Mouse (Mus musculus) heart, embryonic 10.5 days (tissue): Measurements from ENCODE around the gene Golt1b. TPM values are rescaled to one million over a fixed set of nuclear protein-coding genes. Genes with fewer than 3 reads are reported as not detected.
A peak's percentile ranks its signal among the peaks of the same experiment; 100 is the strongest.

ENCODE experiments used
- DNase-seq: peaks from one replicate; pipeline ENCODE4 v3.0.0-alpha.2; 2017; ENCODE audit warnings: low spot score
- H3K27ac ChIP-seq: fragments of 300-500 bp; sonication (generic); 2 replicates; pipeline ENCODE4 v1.5.1; 2016; ENCODE audit warnings: mild to moderate bottlenecking
- H3K27me3 ChIP-seq: fragments of 300-500 bp; sonication (generic); 2 replicates; pipeline ENCODE4 v1.6.1; 2016; ENCODE audit warnings: mild to moderate bottlenecking; ENCODE audit not compliant: poor library complexity, insufficient read depth, severe bottlenecking
- H3K36me3 ChIP-seq: fragments of 300-500 bp; sonication (generic); 2 replicates; pipeline ENCODE4 v1.6.1; 2016; ENCODE audit warnings: mild to moderate bottlenecking, moderate library complexity
- H3K4me1 ChIP-seq: fragments of 300-500 bp; sonication (generic); 2 replicates; pipeline ENCODE4 v1.6.1; 2016; ENCODE audit warnings: mild to moderate bottlenecking
- H3K4me3 ChIP-seq: fragments of 300-500 bp; sonication (generic); 2 replicates; pipeline ENCODE4 v1.5.1; 2016; ENCODE audit warnings: mild to moderate bottlenecking, moderate library complexity
- H3K9me3 ChIP-seq: fragments of 300-500 bp; sonication (generic); 2 replicates; pipeline ENCODE4 v1.6.1; 2016; ENCODE audit warnings: mild to moderate bottlenecking, moderate library complexity
- WGBS: fragments of 180-500 bp; shearing (Covaris S2); methylation state at CpG from one replicate; pipeline ENCODE4 v1.1.7; 2016; 5-methylcytosine and 5-hydroxymethylcytosine counted together
- polyA plus RNA-seq: library from polyadenylated mRNA; unstranded; fragments of >200 nt; fragmentation: Nextera tagmentation; extraction: Ambion mirVana; gene quantifications from 2 replicates; pipeline ENCODE4 v1.2.1, GENCODE M21; 2016

Gene Golt1b
- polyA plus RNA-seq, 1 experiment from 2014 or later = 102 TPM

DNA sequence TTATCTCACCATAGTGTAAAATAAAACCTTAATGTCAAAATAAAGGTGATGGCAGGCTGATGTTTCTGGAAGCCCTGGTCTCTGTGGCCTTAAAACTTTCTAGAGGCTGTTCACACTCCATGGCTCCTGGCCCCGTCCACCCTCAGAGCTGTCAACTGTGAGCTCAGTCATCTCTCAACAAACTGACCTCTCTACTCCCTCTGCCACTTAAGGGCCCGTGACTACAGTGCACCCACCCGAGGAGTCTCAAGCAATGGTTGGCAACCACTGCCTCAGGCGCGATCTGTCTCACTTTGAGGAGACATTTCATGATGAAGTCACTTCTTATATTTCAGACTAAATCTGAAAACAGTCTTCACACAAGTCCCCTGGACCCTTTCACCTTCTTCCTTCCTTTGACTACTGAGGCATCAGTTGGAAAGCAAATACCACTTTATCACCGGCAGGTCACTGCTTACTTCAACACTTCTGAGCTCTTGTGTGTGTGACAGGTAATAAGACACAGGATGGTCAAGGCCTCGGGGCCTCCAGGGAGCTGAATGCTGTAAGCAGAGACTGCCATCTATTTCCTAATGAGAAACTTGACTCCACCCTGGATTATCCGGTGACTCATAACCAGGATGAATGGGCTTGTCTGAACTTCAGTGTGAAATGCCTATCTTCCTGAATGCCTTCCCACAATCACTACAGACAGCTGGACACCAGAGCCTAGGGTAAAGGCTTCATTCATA lies 21.1 kb upstream of the Golt1b start:
- Histone ChIP-seq H3K9me3 (no peaks in the 10 kb centered on the region), H3K4me3 (no peak overlapping the region), H3K27ac (no peak overlapping the region), H3K36me3 (peaks cover 64% of the 10 kb centered on the region), H3K4me1 (no peaks in the 10 kb centered on the region), H3K27me3 (no peaks in the 10 kb centered on the region)
- no peak for DNase-seq
- WGBS = 81% methylated on average over 8 of the region's 8 CpGs

DNA sequence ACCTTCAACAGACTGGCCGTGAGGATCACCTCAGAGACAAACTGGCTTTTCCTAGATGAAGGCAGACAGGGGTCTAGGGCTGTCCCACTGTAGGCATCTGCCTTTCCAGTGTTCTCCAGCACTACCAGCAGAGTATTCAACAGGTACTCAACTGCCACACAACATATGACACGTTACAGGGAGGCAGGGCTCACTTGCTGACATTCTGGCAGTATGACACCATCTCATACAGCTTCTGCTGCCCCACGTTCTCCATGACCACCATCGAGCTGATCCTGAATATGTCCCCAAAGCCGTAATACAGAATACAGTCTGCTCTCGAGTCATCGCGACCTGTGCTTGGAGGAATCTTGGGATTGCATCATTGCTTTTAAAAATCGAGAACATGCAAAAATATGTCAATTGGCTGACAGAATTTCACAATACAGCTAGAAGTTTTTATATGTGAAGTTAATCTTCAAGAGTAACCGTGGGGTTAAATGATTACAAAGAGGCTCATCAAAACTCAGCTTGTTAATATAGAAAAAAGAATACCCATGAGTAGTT lies 20.5 kb upstream of the Golt1b start:
- Histone ChIP-seq H3K27ac (no peak overlapping the region), H3K4me1 (no peaks in the 10 kb centered on the region), H3K27me3 (no peaks in the 10 kb centered on the region), H3K4me3 (no peak overlapping the region), H3K36me3 (peaks cover 61% of the 10 kb centered on the region), H3K9me3 (no peaks in the 10 kb centered on the region)
- WGBS = 90% methylated on average over 10 of the region's 10 CpGs
- no peak for DNase-seq

DNA sequence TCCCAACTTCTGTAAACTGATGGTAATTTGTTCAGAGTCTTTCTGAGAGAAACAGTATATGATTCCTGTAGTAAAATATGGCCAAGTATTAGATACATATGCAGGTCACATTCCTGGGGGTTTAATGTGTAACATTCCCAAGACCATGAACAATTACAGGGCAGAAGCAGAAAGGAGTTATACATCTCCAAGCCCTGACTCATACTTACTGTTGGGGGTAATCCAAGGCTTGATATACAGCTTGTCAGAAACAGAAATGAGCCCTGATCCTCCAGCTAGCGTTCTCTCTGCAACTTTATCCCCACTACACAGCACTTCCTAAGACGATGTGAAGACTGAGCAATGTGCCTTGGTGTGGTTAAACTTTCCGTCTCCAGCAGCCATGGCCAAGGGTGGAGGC lies 19.5 kb upstream of the Golt1b start:
- H3K36me3 ChIP-seq = peaks cover 62% of the 10 kb centered on the region
- no peaks in the 10 kb centered on the region for H3K9me3 ChIP-seq
- H3K27me3 ChIP-seq = no peaks in the 10 kb centered on the region
- H3K27ac ChIP-seq = no peak overlapping the region
- H3K4me1 ChIP-seq = no peaks in the 10 kb centered on the region
- 93% methylated on average over 3 of the region's 3 CpGs for WGBS
- H3K4me3 ChIP-seq = no peak overlapping the region
- no peak for DNase-seq

DNA sequence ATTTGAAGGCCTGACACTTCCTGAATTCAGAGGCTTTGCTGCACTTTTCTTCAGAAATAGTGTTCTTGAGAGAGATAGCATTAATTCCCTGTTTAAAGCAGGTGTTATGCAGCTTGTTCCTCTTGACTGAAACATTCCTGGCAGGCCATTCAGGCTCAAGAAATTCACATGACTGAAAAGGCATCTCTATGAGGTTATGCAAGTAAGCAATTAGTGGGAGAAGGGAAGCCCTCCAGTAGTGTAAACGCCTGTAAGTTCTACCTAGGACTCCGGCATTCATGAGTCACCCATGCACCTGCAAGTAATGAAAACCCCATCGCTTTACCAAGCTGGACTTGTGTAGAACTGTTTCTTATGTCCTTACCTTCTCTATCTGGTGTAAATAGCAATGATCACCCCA lies 17.5 kb upstream of the Golt1b start:
- Histone ChIP-seq H3K36me3 (peaks cover 66% of the 10 kb centered on the region), H3K4me1 (no peaks in the 10 kb centered on the region), H3K27me3 (no peaks in the 10 kb centered on the region), H3K27ac (no peak overlapping the region), H3K9me3 (no peaks in the 10 kb centered on the region), H3K4me3 (no peak overlapping the region)
- no peak for DNase-seq
- 87% methylated on average over 3 of the region's 3 CpGs for WGBS

DNA sequence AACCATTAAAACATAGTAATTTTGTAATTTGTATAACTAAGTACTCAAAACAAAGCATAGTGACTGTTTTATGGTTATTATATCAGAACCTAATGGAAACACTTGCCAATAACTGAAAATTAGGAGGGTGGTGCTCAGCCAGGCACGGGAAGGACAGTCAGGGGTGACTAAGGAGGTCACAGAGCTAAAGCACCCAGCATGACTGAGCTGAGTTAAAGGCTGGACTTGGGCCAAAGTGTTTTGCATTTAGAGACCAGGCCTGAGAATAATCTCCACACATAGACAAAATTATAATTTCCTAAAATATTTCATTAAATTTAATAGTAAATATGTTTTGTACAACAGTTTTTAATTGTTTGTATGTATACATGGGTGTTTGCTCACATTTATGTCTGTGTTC lies 9.9 kb upstream of the Golt1b start:
- Histone ChIP-seq H3K36me3 (peaks cover 43% of the 10 kb centered on the region), H3K4me1 (no peaks in the 10 kb centered on the region), H3K9me3 (no peaks in the 10 kb centered on the region), H3K27me3 (no peaks in the 10 kb centered on the region), H3K4me3 (no peak overlapping the region), H3K27ac (no peak overlapping the region)
- DNase-seq = no peak
- 85% methylated on average over 1 of the region's 1 CpGs for WGBS

DNA sequence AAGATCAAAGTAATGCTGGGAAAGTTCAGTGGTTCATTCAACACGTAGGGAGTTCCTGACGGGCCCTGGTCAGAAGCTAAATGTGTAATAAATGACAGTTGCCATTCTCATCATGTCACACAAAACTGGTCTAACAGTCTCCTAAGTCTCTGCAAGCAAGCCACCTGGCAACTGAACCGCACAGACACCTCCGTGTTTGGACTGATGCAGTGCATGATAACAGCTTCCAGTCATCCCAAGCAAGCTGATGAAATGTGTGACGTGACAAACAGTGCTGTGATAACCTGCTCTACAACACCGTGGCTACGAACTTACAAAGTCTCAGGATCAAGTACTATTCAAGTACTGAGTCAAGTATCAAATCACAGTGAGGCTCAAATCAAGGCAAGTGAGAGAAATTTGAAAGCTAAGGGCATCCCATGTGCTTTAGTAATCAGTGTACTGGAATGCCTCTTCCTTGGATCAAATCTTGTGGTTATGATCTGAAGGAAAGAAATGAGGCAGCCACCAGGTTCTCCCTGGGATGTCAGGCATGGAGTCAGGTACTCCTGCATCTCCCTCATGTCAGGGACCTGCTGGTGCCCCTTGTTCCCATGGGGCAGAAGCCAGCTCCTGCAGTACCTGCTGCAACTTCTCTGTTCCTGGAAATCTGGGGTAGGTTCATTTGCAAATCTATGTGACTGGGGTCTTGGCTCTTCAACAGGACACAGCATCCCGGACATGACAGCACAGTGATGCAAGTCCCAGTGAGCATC lies 8.3 kb upstream of the Golt1b start:
- H3K36me3 ChIP-seq = peaks cover 29% of the 10 kb centered on the region
- no peaks in the 10 kb centered on the region for H3K27me3 ChIP-seq
- no peak overlapping the region for H3K4me3 ChIP-seq
- H3K27ac ChIP-seq = no peak overlapping the region
- no peaks in the 10 kb centered on the region for H3K4me1 ChIP-seq
- WGBS = 84% methylated on average over 8 of the region's 8 CpGs
- DNase-seq = no peak
- no peaks in the 10 kb centered on the region for H3K9me3 ChIP-seq

DNA sequence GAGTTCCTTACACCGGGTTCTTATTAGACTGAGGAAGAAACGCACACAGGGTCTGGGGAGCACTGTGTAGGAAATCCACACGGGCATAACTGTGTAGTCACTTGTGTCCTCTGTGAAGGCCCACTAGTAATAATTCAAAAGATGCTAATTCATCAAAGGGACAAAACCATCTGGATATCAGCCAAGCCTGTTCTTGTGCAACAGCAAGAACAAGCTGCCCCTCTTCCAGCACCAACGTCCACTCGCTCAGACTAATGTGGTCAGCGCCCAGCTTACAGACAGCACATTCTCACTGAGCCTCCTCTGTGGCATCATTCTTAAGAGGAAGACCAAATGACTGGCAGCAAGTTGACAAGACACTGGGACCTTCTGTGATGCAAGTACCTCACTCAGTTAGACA lies 7.1 kb upstream of the Golt1b start:
- H3K36me3 ChIP-seq = peaks cover 21% of the 10 kb centered on the region
- no peak overlapping the region for H3K4me3 ChIP-seq
- no peaks in the 10 kb centered on the region for H3K27me3 ChIP-seq
- no peak overlapping the region for H3K27ac ChIP-seq
- no peak for DNase-seq
- H3K9me3 ChIP-seq = no peaks in the 10 kb centered on the region
- 96% methylated on average over 6 of the region's 6 CpGs for WGBS
- no peaks in the 10 kb centered on the region for H3K4me1 ChIP-seq

DNA sequence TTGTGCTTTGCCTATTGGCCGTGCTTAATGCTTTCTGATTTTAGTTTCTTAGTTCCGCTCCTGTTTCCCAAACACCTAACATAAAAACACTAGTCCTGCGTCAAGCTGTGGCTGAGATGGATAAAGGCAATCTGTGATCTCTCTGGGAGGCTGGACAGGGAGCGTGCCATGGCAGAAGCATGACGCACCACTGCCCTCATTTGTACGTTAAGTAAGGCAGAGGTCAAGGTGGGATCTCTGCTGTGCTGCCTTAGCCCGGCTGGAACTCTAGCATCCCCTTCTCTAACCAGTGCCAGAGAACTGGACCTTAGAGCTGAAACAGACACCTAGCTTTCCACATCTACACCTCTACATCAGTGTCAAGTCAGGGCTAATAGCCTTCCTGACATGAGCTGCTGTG lies 5.4 kb upstream of the Golt1b start:
- DNase-seq = no peak

DNA sequence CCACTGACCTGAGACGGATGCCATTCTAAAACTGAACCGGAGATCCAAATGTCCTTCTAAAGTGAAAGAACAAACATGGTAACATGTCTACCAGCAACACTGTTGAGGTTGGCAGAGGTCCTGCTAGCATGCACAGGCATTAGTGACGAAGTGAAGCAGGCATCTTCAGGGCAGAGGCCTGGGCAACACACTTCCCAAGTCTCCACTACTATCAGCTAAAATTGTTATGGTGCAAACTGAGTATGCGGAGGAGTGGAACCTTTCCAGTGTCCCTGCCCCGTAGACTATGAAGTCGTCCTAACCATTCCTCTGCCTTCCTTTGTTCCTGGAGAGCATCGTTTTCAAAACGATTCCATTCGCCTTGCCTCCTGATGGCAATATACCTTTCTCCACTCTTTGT lies 2.5 kb upstream of the Golt1b start:
- H3K9me3 ChIP-seq = no peaks in the 10 kb centered on the region

More for the DNA sequence above, 5.4 kb upstream of the Golt1b start:
- H3K4me1 ChIP-seq = no peaks in the 10 kb centered on the region
- H3K27ac ChIP-seq = no peak overlapping the region
- H3K4me3 ChIP-seq = no peak overlapping the region
- no peaks in the 10 kb centered on the region for H3K27me3 ChIP-seq
- 93% methylated on average over 7 of the region's 7 CpGs for WGBS
- H3K9me3 ChIP-seq = no peaks in the 10 kb centered on the region
- peaks cover 5% of the 10 kb centered on the region for H3K36me3 ChIP-seq

DNA sequence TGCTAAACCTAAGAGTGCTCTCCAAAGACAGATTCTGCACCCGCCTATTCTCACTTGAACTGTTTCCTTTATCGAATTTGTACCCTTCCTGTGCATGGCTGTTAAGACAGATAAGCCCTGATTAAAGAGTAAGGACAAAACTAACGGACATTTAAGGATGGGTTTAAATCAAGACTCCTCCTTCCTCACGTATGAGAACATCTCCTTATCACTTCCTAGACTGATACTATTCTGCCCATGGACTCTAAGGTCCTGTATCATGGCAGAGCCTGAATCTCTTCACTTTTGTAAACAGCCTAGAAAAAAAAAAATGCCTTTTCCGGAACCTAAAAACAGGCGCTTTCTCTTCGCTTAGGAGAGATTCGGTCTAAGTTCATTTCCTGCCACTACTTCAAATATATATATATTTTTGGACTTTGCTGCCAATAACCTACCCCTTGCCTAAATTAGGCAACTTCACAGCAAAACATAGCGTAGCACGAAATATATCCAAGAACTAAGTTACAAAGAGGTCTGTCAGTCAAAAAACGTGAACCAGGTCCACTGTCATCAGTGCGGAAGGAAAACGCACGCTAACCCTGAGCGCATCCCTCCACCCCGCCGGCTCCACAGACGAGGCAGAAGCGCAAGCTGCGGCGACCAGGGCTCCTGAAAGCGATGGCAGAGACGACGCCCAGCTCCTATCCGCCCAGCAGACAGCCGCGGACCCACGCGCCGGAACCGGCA lies 573 bp upstream of the Golt1b start:
- H3K9me3 ChIP-seq = no peaks in the 10 kb centered on the region

More for the DNA sequence above, 2.5 kb upstream of the Golt1b start:
- Histone ChIP-seq H3K27me3 (no peaks in the 10 kb centered on the region), H3K4me1 (peaks cover 5% of the 10 kb centered on the region; the same call in 1 of the 2 replicates), H3K36me3 (no peaks in the 10 kb centered on the region), H3K4me3 (no peak overlapping the region), H3K27ac (no peak overlapping the region)
- 90% methylated on average over 9 of the region's 9 CpGs for WGBS
- DNase-seq = peak; percentile 58

DNA sequence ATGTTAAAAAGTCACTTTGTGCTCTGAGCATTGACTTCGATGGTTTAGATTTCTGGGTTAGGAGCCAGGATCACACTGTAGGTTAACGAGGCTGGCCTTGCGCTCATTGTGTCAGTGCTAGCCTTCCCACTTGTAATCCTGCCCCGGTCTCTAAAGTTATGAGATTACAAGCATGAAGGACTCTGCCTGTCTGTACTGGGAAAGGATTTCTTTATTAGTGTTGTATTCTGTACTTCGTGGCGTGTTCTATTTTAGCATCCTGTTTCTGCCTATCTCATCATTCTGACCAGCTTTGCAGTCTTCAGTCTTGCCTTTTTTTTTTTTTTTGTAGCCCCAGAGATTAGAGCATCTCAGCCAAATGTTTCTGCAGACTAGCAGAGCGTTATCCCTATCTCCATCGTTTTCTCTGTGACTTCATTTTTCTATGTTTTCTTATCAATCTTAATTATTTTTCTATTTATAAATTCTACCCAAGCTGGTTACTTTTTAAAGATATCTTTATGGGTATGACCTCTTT lies 792 bp downstream of the Golt1b start:
- no peaks in the 10 kb centered on the region for H3K27me3 ChIP-seq
- H3K27ac ChIP-seq = peak overlapping the region; percentile 92
- H3K9me3 ChIP-seq = no peaks in the 10 kb centered on the region
- H3K36me3 ChIP-seq = 0 out of 2 replicates have a peak, but pooled peaks cover 3% of the 10 kb centered on the region
- no peak for DNase-seq
- H3K4me3 ChIP-seq = peak overlapping the region; percentile 98
- 13% methylated on average over 8 of the region's 8 CpGs for WGBS
- peaks cover 5% of the 10 kb centered on the region; the same call in 1 of the 2 replicates for H3K4me1 ChIP-seq

More for the DNA sequence above, 573 bp upstream of the Golt1b start:
- Histone ChIP-seq H3K27ac (peak overlapping the region; percentile 92), H3K36me3 (no peaks in the 10 kb centered on the region), H3K4me1 (peaks cover 5% of the 10 kb centered on the region; the same call in 1 of the 2 replicates), H3K27me3 (no peaks in the 10 kb centered on the region), H3K4me3 (peak overlapping the region; percentile 98)
- WGBS = 3% methylated on average over 31 of the region's 31 CpGs
- no peak for DNase-seq

DNA sequence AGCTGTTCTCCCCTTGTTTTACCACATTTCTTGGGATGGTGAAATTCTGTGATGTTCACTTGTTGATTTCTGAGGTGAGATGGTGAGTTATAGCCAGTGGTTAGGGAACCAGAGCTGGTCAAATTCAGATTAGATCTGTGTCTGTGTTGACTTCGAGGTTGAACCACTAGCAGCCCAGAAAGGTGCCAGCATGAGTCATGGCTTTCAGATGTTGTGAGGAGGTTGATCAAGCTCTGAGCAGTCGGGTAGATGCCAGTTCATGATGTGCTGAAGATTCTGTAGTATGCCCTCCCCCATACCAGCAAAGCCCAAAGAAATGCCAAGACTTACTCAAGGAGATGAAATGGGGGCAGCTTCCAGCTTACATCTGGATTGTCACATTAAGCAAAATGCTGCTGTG lies 2.1 kb downstream of the Golt1b start:
- peaks cover 5% of the 10 kb centered on the region; the same call in 1 of the 2 replicates for H3K4me1 ChIP-seq
- no peak overlapping the region for H3K4me3 ChIP-seq
- H3K27ac ChIP-seq = no peak overlapping the region
- DNase-seq = no peak
- no peaks in the 10 kb centered on the region for H3K9me3 ChIP-seq
- peaks cover 12% of the 10 kb centered on the region for H3K36me3 ChIP-seq
- WGBS = 76% methylated on average over 2 of the region's 2 CpGs
- no peaks in the 10 kb centered on the region for H3K27me3 ChIP-seq
